Mouse (Mus musculus): ENCODE results near the gene Ephb3.

DNA sequence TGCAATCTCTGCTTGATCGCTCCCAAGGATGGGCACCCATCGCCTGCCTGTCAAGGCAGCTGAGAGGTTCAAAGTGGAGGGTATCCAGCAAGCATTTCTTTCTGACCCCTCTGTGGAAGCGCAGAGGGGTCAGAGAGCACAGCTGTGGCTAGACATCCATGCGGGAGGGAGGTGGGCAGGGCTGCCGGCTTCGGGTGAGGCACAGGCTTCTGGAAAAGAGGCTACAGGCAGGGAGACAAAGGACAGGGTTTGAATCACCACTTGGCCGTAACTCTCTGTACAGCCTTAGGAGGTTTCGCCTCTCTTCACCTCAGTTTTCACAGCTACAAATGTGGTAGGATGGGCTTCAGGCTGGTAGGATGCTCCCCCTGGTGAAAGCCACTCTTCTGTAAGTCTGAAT is 38.4 kb downstream of the Ephb3 start:
- TF ChIP-seq POLR2A (IDR thresholded peaks at IDR 0.05; ENCODE audit: insufficient read depth, low read depth, low read length) (no peak), CTCF (IDR thresholded peaks at IDR 0.05; ENCODE audit: insufficient read depth, low read depth, low read length) (no peak)
